Mouse (Mus musculus): ENCODE measurements around the gene Btbd6. TPM values are rescaled to one million over a fixed set of nuclear protein-coding genes. Genes with fewer than 3 reads are reported as not detected.

Btbd6 gene
- total and polyA plus RNA-seq, 2 experiments from 2014 or later: 52.1 to 76.1 TPM

DNA sequence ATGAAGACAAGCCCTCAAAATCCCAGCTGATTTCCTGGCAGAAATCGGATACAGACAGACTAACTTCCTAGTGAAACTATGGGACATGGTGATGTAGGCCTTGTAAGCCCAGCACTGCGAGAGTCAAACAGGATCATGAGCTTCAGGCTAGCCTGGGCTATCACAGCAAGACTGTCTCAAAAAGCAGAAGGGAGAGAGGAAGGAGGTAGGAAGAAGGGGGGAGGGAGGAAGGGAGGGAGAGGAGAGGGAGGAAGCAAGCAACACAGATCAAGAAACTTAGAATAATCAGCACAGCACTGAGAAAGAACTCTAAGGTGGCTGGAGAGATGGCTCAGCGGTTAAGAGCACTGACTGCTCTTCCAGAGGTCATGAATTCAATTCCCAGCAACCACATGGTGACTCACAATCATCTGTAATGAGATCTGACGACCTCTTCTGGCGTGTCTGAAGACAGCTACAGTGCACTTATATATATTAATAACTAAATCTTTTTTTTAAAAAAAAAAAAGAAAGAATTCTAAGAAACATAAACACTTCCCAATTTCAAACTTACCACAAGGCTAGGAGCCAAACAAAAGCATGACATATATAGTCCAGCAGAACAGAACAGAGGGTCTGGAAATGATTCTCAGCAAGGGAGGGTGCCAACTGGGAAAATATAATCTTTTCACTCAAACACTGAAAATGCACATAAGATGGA lies 14.6 kb downstream of the Btbd6 start:
- 88% methylated on average over 5 of the region's 5 CpGs for WGBS
- H3K27me3 ChIP-seq (ENCODE audit: insufficient read depth, low read length): no peaks in the 10 kb centered on the region
- peaks cover 19% of the 10 kb centered on the region for H3K36me3 ChIP-seq (ENCODE audit: insufficient read depth, low read length)
- no peak overlapping the region for H3K27ac ChIP-seq
- no peaks in the 10 kb centered on the region for H3K9me3 ChIP-seq (ENCODE audit: low read length)
- TF ChIP-seq CTCF (IDR thresholded peaks at IDR 0.05; ENCODE audit: low read depth): no peak
- ATAC-seq: no peak
- no peak overlapping the region for H3K9ac ChIP-seq (replicated peaks; ENCODE audit: low read length)
- H3K4me3 ChIP-seq (ENCODE audit: low read length): no peak overlapping the region
- no peak for DNase-seq (ENCODE audit: low spot score)
- H3K4me2 ChIP-seq (ENCODE audit: low read depth, low read length): no peak overlapping the region
- no peaks in the 10 kb centered on the region for H3K4me1 ChIP-seq (ENCODE audit: insufficient read depth, low read length)

DNA sequence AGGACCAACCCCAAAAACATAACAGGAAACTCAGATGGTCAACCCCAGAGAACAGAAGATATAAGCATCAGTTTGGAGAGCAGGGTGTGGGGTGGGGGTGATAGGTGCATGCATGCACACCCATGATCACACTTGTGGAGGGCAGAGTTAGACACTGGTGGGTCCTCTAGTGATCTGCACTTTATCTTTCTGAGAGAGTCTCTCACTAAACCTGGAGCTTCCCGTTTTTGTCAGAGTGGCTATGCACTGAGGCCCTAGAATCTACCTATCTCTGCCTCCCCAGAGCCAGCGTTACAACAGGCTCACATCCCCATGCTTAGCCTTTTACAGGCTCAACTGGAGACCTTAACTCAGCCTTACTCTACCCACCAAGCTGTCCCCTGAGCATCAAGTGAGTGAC lies 15.2 kb downstream of the Btbd6 start:
- H3K4me2 ChIP-seq (ENCODE audit: low read depth, low read length): no peak overlapping the region
- TF ChIP-seq CTCF (IDR thresholded peaks at IDR 0.05; ENCODE audit: low read depth): no peak
- H3K27me3 ChIP-seq (ENCODE audit: insufficient read depth, low read length): no peaks in the 10 kb centered on the region
- 88% methylated on average over 2 of the region's 2 CpGs for WGBS
- ATAC-seq (no peak), DNase-seq (ENCODE audit: low spot score) (no peak)
- no peak overlapping the region for H3K4me3 ChIP-seq (ENCODE audit: low read length)
- H3K27ac ChIP-seq: no peak overlapping the region
- no peaks in the 10 kb centered on the region for H3K9me3 ChIP-seq (ENCODE audit: low read length)
- H3K9ac ChIP-seq (replicated peaks; ENCODE audit: low read length): no peak overlapping the region
- H3K4me1 ChIP-seq (ENCODE audit: insufficient read depth, low read length): no peaks in the 10 kb centered on the region
- H3K36me3 ChIP-seq (ENCODE audit: insufficient read depth, low read length): peaks cover 15% of the 10 kb centered on the region

DNA sequence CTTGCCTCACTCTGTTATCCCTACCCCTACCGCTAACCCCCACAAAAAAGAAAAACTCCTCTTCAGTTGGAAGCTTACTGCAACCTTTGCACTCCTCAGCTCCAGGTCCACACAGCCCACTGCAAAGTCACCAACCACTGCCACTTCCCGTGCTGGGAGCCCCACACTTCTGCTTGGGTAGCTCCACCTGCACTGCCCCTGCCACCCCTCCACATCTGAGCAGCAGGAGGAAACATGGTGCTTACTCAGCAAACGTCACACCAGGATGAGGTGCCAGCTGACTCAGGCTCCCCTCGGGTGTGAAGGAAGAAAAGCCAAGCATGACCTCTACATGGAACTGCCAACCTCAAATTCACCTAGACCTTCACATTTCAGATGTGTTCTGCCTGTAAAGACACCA lies 17.9 kb downstream of the Btbd6 start:
- 79% methylated on average over 4 of the region's 4 CpGs for WGBS
- no peak for ATAC-seq

DNA sequence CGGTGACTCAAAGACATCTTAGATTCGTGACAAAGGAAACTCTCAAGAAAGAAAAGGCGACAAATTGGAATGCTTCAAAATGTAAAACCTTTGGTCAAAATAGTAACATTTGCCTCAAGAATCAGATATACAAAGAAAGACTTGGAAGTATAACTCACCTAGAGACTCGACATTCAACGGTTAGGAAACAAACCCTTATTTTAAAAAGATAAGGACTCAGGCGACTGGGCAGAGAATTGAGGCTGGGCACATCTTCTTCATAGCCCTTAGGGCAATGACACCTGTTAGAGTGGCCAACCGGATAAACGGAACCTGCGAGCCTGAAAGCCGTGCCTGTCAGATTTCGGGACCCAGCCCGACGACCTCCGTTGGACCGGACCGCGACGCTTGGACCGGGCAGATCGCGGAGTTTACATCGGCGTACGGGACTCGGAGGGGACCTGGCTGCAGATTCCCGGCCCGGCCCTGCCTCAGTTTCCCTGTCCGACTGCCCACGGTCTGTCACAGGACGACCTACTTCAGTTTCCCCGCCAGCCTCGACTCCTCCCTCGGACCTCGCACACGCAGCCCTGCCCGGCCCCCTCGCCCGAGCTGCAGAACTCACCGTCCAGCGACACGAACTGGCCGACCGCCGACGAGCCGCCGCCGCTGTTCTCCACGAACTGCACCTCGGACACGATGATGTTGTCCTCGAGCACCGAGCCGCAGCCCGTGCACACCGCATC lies 23.4 kb downstream of the Btbd6 start:
- Histone ChIP-seq H3K27me3 (ENCODE audit: insufficient read depth, low read length) (no peaks in the 10 kb centered on the region), H3K4me2 (ENCODE audit: low read depth, low read length) (peak overlapping the region; percentile 87), H3K4me1 (ENCODE audit: insufficient read depth, low read length) (peaks cover 8% of the 10 kb centered on the region), H3K4me3 (ENCODE audit: low read length) (peak overlapping the region; percentile 75), H3K9me3 (ENCODE audit: low read length) (no peaks in the 10 kb centered on the region), H3K9ac (replicated peaks; ENCODE audit: low read length) (peak overlapping the region; percentile 88), H3K36me3 (ENCODE audit: insufficient read depth, low read length) (no peaks in the 10 kb centered on the region), H3K27ac (peak overlapping the region; percentile 83)
- DNase-seq (ENCODE audit: low spot score) (peak; percentile 13), ATAC-seq (peak; percentile 13)
- under 1% methylated on average over 56 of the region's 56 CpGs for WGBS
- TF ChIP-seq CTCF (IDR thresholded peaks at IDR 0.05; ENCODE audit: low read depth): no peak

More for the DNA sequence above, 17.9 kb downstream of the Btbd6 start:
- Histone ChIP-seq H3K27me3 (ENCODE audit: insufficient read depth, low read length) (no peaks in the 10 kb centered on the region), H3K36me3 (ENCODE audit: insufficient read depth, low read length) (no peaks in the 10 kb centered on the region; the same call in 1 of the 2 replicates), H3K9ac (replicated peaks; ENCODE audit: low read length) (no peak overlapping the region), H3K9me3 (ENCODE audit: low read length) (no peaks in the 10 kb centered on the region), H3K4me1 (ENCODE audit: insufficient read depth, low read length) (peaks cover 8% of the 10 kb centered on the region), H3K4me2 (ENCODE audit: low read depth, low read length) (no peak overlapping the region), H3K4me3 (ENCODE audit: low read length) (no peak overlapping the region), H3K27ac (no peak overlapping the region)
- no peak for TF ChIP-seq CTCF (IDR thresholded peaks at IDR 0.05; ENCODE audit: low read depth)
- no peak for DNase-seq (ENCODE audit: low spot score)

DNA sequence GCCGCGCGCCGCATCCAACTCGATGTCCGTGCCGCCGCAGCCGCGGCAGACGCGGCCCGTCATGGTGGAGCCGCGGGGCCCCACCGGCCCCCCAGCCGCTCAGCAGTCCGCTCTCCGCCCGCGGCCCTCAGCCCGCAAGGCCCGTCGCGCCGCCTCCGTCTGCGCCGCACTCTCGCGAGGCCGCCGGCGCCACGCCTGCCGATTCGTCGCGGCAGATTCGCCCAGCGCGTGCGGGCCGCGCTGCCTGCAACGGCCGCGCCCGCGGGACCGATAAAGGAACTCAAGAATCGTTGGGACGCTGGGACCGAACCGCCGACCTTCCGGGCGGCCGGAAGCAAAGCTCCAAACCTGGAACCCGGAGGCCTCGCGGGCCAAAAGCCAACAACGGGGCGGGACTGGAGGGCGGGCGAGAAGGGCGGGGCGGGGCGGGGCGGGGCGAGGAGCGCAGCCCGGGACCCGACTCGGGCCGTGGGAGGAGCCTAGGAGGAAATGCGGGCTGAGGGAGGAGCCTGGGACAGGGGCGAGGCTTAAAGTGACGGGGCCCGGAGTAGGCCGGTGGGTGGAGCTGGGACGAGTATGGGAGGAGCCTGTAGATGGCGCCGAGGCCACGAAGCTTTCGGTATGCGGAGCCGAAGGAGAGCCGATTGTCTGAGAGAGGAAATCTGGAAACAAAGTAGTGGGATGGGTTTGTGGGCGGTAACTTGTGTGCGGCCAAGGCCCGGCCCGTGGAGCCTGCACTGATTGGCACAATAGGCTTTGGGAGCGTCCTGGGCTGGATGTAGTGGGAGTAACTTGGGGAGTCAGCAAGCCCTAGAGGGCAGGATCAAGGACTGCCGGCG lies 24.2 kb downstream of the Btbd6 start, which contains the start of gene Brf1:
Gene Brf1 (minus strand): TSS at position 411 of the 839 bp plus-strand sequence.
- WGBS: under 1% methylated on average over 86 of the region's 96 CpGs
- ATAC-seq: peak; percentile 99
- 0 out of 2 replicates have a peak, but pooled peaks have one; percentile 5 for TF ChIP-seq CTCF (IDR thresholded peaks at IDR 0.05; ENCODE audit: low read depth)

DNA sequence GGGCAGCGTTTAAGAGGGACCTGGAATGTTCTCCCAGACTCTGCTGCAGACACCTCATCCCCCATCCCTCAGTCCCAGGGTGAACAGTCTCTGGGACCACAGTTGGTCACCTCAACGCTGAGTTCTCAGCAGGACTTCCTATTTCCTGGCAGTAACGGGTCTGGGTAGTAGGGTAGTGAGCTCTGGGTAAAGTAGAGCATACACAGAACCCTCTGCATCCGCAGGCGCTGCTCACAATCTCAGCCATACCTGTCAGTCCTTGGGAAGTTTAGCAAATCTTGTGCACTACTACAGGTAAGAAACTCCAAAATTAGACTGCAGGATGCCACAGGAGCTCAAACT lies 24.8 kb downstream of the Btbd6 start:
- Histone ChIP-seq H3K4me3 (ENCODE audit: low read length) (peak overlapping the region; percentile 75), H3K9ac (replicated peaks; ENCODE audit: low read length) (peak overlapping the region; percentile 88; the same call in 1 of the 2 replicates), H3K27me3 (ENCODE audit: insufficient read depth, low read length) (no peaks in the 10 kb centered on the region), H3K4me2 (ENCODE audit: low read depth, low read length) (peak overlapping the region; percentile 87), H3K27ac (peak overlapping the region; percentile 83), H3K4me1 (ENCODE audit: insufficient read depth, low read length) (peaks cover 8% of the 10 kb centered on the region), H3K9me3 (ENCODE audit: low read length) (no peaks in the 10 kb centered on the region), H3K36me3 (ENCODE audit: insufficient read depth, low read length) (no peaks in the 10 kb centered on the region)
- ATAC-seq: no peak
- DNase-seq (ENCODE audit: low spot score): no peak
- 2% methylated on average over 5 of the region's 5 CpGs for WGBS
- TF ChIP-seq CTCF (IDR thresholded peaks at IDR 0.05; ENCODE audit: low read depth): no peak

More for the DNA sequence above, 24.2 kb downstream of the Btbd6 start, which contains the start of gene Brf1:
- H3K27ac ChIP-seq: peak within 1 kb of the TSS; percentile 83
- H3K36me3 ChIP-seq (ENCODE audit: insufficient read depth, low read length): no peaks in the 10 kb centered on the region
- H3K4me3 ChIP-seq (ENCODE audit: low read length): peak within 1 kb of the TSS; percentile 75
- peak within 1 kb of the TSS; percentile 87 for H3K4me2 ChIP-seq (ENCODE audit: low read depth, low read length)
- H3K9ac ChIP-seq (replicated peaks; ENCODE audit: low read length): peak within 1 kb of the TSS; percentile 88
- no peaks in the 10 kb centered on the region for H3K9me3 ChIP-seq (ENCODE audit: low read length)
- no peaks in the 10 kb centered on the region for H3K27me3 ChIP-seq (ENCODE audit: insufficient read depth, low read length)
- peak; percentile 97 for DNase-seq (ENCODE audit: low spot score)
- peaks cover 8% of the 10 kb centered on the region for H3K4me1 ChIP-seq (ENCODE audit: insufficient read depth, low read length)
